Mouse (Mus musculus) MEL (cell line): Measurements from ENCODE around the gene Pakap.

ENCODE experiments used
- CTCF ChIP-seq, 3 experiments: IDR thresholded peaks in 2 of 3; conservative IDR thresholded peaks in 1 of 3; 2 replicates each; pipeline ENCODE4 v1.5.1; 2011 to 2012; ENCODE audit warnings: low read length in 3 of 3, low read depth in 2 of 3, mild to moderate bottlenecking in 2 of 3, improper control_type of control experiment in 1 of 3, inconsistent platforms in 1 of 3, mixed read lengths in 1 of 3, moderate library complexity in 1 of 3; ENCODE audit not compliant: control insufficient read depth in 1 of 3, insufficient read depth in 1 of 3, poor library complexity in 1 of 3, severe bottlenecking in 1 of 3
- GATA1 ChIP-seq: IDR thresholded peaks from 2 replicates; pipeline ENCODE4 v1.6.1; 2011; ENCODE audit warnings: low read depth, low read length, improper control_type of control experiment
- RAD21 ChIP-seq: IDR thresholded peaks from 2 replicates; pipeline ENCODE4 v1.6.1; 2011; ENCODE audit warnings: mild to moderate bottlenecking, low read depth, low read length, improper control_type of control experiment

- TF ChIP-seq GATA1 (no peak), CTCF (IDR thresholded peaks at IDR 0.05 in 2 of 3, conservative IDR thresholded peaks at IDR 0.05 in 1 of 3; ENCODE audit: control insufficient read depth in 1 of 3, insufficient read depth in 1 of 3, low read depth in 2 of 3, low read length in 3 of 3, poor library complexity in 1 of 3, severe bottlenecking in 1 of 3) (no peak), RAD21 (no peak)
Observed at GRCm38 (mm10) chr4:57846991-57847422, 279.0 kb downstream of the Pakap start.
